Mouse (Mus musculus) v-Abl transformed pro-B cells (cell line): ENCODE measurements around the gene Wdr82.

ENCODE experiments used
- in situ Hi-C, 2 experiments: fragments of 400-800 bp; cut with MboI; formaldehyde crosslinking; loops; one replicate each; pipeline ENCODE4 v1.15.1; 2025; ENCODE audit not compliant: unreplicated experiment in 2 of 2

Gene Wdr82

GRCm38 (mm10) chr9:106211680-106212593, 41.2 kb downstream of the Wdr82 start:
- in situ Hi-C loops: loop anchor here (5.0 to 25.0 kb wide), 4 partner anchors 55 to 1100 kb away; partner anchors contain the start of genes Glyctk (in 1 of the 2) and Rpl29 (in 1 of the 2)

GRCm38 (mm10) chr9:106212594-106212981, 41.9 kb downstream of the Wdr82 start:
- in situ Hi-C loops: loop anchor here (5.0 to 25.0 kb wide), 4 partner anchors 55 to 1100 kb away; partner anchors contain the start of genes Glyctk (in 1 of the 2) and Rpl29 (in 1 of the 2)

GRCm38 (mm10) chr9:106215341-106216125, 44.8 kb downstream of the Wdr82 start:
- in situ Hi-C loops: loop anchor here (5.0 to 25.0 kb wide), 4 partner anchors 67 to 1097 kb away; partner anchors contain the start of genes Parp3 (in 1 of the 2), Poc1a (in 1 of the 2), Rpl29 (in 1 of the 2) and Rrp9 (in 1 of the 2)

GRCm38 (mm10) chr9:106216971-106217370, 46.2 kb downstream of the Wdr82 start:
- in situ Hi-C loops: loop anchor here (5.0 to 25.0 kb wide), 4 partner anchors 65 to 1095 kb away; partner anchors contain the start of genes Parp3 (in 1 of the 2), Poc1a (in 1 of the 2), Rpl29 (in 1 of the 2) and Rrp9 (in 1 of the 2)

- in situ Hi-C loops: loop anchor here in 1 of 2 experiments (25.0 kb wide), 1 partner anchor 1091 kb away; no protein-coding TSS in a partner anchor
Measured at GRCm38 (mm10) chr9:106220894-106221523, 50.3 kb downstream of the Wdr82 start.

- in situ Hi-C loops: loop anchor here in 1 of 2 experiments (25.0 kb wide), 1 partner anchor 1090 kb away; no protein-coding TSS in a partner anchor
Measured at GRCm38 (mm10) chr9:106222261-106222851, 51.6 kb downstream of the Wdr82 start, which contains the start of gene Tlr9. TSS of gene Tlr9 (plus strand) at chr9:106222598.

- in situ Hi-C loops: loop anchor here in 1 of 2 experiments (25.0 kb wide), 1 partner anchor 1089 kb away; no protein-coding TSS in a partner anchor
Measured at GRCm38 (mm10) chr9:106222994-106223393, 52.3 kb downstream of the Wdr82 start.

GRCm38 (mm10) chr9:106225469-106226150, 54.9 kb downstream of the Wdr82 start:
- in situ Hi-C loops: no loop called here

- in situ Hi-C loops: no loop called here
Measured at GRCm38 (mm10) chr9:106226151-106226682, 55.5 kb downstream of the Wdr82 start.

GRCm38 (mm10) chr9:106227790-106228429, 57.2 kb downstream of the Wdr82 start:
- in situ Hi-C loops: no loop called here

- in situ Hi-C loops: no loop called here
Measured at GRCm38 (mm10) chr9:106230051-106230733, 59.5 kb downstream of the Wdr82 start.

- in situ Hi-C loops: no loop called here
Measured at GRCm38 (mm10) chr9:106230734-106231106, 60.0 kb downstream of the Wdr82 start.

- in situ Hi-C loops: no loop called here
Measured at GRCm38 (mm10) chr9:106231220-106231619, 60.5 kb downstream of the Wdr82 start.

- in situ Hi-C loops: no loop called here
Measured at GRCm38 (mm10) chr9:106231816-106232215, 61.1 kb downstream of the Wdr82 start.

- in situ Hi-C loops: no loop called here
Measured at GRCm38 (mm10) chr9:106232956-106233355, 62.2 kb downstream of the Wdr82 start.

- in situ Hi-C loops: no loop called here
Measured at GRCm38 (mm10) chr9:106233953-106234352, 63.2 kb downstream of the Wdr82 start.

- in situ Hi-C loops: no loop called here
Measured at GRCm38 (mm10) chr9:106235194-106235830, 64.6 kb downstream of the Wdr82 start.
